Mouse (Mus musculus) thymus, postnatal 0 days (tissue): ENCODE measurements around the gene Ocm. TPM values are rescaled to one million over a fixed set of nuclear protein-coding genes. Genes with fewer than 3 reads are reported as not detected.

Source experiments
- DNase-seq: peaks from one replicate; pipeline ENCODE4 v3.0.0-alpha.2; 2015; ENCODE audit warnings: low spot score
- polyA plus RNA-seq: library from polyadenylated mRNA; unstranded; fragments of >200 nt; fragmentation: Nextera tagmentation; extraction: Ambion mirVana; gene quantifications from 2 replicates; pipeline ENCODE4 v1.2.1, GENCODE M21; 2015

The Ocm gene
- polyA plus RNA-seq: 0.30 and 0.58 TPM in 2 replicates

DNA sequence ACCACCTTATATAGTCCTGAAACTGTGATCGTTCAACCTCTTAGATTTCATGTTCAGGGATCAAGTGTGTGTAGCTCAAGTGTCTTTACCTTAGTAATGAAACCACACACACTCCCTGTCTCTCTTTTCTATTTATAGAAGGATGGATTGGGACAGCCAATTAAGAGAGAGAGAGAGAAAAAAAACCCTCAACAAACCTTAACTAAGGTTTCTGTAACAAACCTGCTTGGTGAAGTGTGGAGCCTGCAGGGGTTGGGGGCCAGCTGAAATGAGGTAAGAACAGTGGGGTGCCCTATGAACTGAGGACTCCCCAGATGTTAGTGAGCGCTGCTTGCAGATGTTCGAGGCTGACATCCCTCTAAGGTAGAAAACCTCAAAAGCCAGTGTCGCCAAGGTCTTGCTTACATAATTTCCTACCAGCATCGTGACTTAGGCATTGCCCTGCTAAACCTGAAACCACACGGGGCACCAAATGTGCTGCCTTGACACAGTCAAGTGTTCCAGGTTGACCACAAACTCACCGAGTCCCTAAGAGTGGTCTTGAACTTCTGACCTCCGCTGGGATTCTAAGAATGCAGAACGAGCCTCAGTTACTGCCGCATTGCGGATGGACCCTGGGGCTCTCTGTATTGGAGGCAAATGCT lies at the start of gene Ocm:
Gene Ocm (minus strand): TSS at position 51 of the 644 bp plus-strand sequence.
- no peak for DNase-seq

DNA sequence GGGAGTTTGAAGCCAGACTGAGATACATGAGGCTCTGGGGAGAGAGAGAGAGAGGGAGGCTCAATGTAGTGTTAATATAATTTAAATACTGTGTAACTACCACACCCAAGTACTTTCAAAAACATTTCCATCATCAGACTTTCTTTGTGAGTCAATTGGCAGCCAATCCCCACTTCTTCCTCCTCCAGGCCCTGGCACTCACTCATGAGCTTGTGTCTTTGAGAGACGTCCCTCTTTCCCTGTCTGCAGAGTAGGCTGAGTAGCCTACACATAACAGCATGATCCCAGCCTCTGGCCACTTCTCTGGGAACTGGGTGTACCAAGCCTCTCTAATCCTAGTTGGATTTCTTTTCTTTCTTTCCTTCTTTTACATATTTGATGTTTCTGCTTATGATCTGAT lies 44.8 kb upstream of the Ocm start:
- DNase-seq: no peak

DNA sequence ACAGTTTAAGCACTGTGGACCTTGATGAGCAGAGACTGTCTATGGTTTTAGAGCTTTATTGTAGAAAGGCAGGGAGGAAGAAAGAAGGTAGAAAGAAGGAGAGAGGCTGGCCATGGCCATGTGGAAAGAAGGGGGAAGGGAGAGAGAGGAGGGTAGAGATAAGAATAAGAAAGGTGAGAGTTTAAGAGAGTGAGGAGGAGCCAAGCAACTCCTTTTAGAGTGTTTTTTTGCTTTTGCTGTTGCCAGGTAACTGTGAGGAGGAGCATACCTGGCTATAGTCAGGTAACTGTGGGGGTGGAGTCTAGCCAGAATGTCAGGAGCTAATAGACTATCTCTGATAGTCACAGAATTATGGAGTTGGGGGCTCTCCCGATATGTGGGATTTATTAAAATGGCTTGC lies 43.6 kb upstream of the Ocm start:
- no peak for DNase-seq

DNA sequence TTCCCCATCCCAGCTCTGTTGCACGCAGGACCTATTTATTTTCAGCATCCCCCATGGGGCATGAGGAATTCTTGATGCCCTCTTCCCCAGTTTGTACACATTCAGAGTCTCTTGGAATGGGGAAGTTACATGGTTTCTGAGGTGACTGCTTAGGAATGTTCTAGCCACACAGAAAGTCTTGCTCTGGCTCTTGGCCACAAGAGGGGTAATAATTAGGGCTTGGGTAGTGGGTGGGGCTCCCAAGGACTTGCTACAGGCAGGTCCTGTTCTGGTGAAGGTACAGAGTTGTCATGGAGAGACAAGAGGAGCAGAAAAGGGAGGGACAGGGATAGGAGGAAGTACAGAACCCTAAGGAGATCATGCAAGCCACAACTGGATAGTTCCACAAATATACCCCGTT lies 39.6 kb upstream of the Ocm start:
- no peak for DNase-seq

DNA sequence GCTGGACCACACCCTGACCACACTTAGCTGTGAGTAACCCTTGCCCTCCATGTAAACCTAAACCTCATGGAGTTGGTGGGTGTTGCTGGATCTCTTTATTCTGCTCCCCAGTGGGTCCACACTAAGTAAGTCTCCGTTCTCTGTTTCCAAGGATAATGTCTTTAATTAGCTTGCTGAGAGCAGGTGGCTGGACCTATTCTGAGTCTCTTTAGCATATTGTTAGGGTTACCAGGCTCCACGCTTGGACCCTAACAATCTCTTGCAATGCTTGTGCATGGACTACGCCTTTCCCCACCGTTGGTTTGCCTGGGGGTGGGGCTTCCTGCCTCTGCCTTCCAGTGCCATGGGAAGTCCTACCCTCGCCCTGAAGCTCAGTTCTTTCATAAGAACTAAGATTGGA lies 37.6 kb upstream of the Ocm start:
- no peak for DNase-seq

DNA sequence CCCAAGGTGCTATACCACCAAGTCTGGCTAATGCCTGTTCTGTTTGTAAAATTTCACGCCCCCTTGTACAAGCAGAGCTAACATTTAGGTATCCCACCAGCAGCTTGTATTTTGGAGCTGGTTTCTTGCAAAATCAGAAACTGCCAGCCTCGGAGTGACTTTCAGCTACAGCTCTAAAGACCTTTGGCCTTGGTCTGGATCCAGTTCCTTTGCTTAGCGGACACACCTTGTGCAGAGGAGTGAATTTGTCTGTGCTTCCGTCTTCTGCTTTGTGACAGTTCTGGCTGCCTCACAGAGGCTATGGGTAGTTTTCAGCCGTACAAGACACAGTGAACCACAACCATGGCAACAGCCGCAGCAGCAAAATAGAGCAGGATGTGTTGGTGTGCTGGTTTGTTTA lies 27.9 kb upstream of the Ocm start:
- no peak for DNase-seq

DNA sequence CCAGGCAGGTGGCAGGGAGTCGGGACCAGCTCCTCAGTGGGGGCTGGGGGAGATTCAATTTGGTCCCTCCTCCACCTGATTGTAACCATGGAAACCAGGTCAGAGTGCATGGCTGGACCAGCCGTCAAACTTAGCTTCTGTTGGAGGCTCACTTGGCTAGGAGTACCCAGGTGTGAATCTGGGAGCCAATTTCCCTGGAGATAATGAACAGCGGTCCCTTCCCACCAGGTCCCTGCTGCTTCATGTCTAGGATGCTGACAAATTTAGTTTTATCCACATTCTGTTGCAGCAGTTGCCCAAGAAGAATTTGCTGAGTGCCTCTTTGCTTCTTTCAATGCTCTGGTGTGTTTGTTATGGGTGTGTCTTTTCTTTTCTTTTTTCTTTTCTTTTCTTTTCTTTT lies 27.0 kb upstream of the Ocm start:
- DNase-seq: no peak

DNA sequence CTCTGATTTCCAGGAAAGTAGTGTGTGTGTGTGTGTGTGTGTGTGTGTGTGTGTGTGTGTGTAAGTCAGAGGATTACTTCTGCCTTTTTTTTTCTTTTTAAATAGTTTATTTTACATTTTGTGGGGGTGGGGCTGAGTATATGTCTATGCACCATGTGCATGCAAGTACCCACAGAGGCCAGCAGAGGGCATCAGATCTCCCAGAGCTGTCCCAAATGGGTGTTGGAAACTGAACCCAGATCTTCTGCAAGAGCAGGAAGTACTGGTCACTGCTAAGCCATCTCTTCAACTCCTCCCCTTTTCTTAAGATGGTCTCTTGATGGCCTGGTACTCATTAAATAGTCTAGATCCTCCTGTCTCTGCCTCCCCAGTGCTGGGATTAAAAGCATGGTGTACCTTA lies 24.8 kb upstream of the Ocm start:
- peak; percentile 25 for DNase-seq

DNA sequence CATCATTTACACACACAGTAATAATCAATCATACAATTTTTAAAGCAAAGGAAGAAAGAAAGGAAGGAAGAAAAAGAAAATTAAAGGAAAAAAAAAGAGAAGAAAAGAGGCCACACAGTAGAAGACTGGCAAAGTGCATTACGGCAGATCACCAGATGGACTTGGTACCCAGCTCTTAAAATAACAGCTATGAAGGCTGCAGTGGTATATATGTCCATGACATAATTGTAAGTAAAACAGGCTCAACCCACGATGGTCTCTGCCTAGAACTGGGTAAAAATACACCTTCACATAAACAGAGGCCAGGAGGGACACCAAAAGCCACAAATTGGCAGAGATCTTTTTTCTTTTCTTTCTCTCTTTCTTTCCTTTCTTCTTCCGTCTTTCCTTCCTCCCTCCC lies 23.4 kb upstream of the Ocm start:
- DNase-seq: no peak

DNA sequence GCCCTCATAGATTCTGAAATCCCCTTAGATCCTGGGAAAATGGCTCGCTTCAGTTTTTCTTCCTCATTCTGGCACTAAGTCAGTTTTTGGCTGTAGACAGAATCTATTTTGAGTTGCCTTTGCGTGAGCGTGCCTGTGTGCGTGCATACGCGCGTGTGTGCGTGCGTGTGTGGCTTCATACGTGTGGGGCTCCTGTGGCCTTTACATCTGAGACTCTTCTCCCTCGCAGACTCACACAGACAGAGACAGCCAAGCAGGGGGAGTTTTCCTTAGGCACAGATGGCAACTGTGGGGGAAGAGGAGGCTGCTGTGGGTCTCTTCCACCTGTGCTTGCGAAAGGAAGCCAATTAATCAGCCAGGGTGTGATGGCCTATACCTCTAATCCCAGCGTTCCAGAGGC lies 20.9 kb upstream of the Ocm start:
- DNase-seq: no peak

DNA sequence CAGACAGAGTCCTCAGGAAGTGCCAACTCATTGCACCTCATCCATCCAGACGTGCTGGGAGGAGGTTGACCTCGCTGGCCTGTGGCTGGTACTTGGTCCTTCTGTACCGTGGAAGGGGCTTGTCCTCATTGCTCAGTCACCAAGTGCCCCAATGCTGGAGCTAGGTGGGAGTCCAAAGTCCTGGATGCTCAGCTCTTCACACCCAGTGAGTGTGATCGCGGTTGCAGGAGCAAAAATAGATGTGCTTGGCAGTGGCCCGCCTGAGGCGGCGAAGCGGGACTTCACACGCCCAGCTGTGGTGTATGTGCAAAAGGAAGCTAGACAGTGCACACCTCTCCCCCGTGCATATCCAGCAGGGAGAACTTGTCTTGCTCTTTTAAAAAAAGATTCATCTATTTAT lies 16.7 kb upstream of the Ocm start:
- no peak for DNase-seq

DNA sequence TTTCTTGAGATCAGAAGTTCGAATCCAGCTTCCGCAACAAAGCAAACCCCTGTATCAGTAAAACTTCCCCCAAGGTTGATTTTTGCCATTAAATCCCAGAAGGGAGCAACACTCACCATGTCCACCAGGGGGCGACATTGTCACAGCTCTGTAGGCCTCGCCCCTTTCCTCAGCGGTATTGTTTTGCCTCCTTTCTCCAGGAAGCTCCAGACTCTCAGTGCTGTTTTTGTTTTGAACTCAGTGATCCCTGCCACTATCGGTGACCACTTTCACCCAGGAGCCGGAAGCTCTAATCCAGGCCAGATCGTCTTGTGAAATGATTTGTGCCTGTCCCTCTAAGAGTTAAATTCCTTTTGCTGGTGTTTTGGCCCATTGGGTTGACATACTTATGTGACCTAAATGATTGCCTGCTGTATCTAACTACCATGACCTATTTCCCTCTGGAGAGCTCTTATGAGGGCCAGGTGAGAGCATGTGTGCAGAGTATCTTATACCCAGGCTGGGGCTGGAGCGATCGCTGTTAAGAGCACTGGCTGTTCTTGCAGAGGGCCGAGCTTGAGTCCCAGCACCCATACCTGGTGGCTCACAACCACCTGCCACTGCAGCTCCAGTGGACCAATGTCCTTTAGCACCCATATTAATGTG lies 14.4 kb upstream of the Ocm start:
- peak; percentile 77 for DNase-seq

DNA sequence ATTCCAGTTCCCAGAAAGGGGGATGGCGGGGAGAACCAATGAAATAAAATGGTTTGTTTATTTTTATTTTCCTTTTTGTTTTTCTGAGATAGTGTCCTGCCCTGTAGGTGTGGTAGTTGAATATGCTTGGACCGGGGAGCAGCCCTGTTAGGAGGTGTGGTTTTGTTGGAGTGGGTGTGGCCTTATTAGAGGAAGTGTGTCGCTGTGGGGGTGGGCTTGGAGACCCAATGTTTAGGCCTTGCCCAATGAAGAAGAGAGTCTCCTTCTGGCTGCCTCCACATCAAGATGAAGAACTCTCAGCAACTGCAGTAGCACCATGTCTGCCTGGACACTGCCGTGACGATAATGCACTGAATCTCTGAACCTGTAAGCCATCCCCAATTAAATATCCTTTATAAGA lies 13.4 kb upstream of the Ocm start:
- DNase-seq: no peak

DNA sequence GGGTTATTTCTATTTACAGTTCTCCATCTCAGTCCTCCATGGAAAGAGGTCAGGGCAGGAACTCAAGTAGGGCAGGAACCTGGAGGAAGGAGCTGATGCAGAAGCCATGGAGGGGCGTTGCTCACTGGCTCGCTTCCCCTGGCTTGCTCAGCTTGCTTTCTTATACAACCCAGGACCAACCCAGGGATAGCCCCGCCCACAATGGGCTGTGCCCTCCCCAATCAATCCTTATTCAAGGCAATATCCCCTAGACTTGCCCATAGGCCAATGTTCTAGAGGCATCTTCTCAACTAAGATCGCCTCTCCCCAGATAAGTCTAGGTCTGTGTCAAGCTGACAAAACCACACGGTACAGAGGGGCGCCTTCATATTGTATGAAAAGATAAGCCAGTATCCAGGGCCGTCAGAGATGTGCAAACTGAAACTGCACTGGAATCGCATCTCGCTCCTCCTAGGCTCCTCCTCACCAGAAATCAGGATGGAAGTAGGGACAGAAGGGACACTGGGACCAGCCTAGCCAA lies 12.7 kb upstream of the Ocm start:
- no peak for DNase-seq

DNA sequence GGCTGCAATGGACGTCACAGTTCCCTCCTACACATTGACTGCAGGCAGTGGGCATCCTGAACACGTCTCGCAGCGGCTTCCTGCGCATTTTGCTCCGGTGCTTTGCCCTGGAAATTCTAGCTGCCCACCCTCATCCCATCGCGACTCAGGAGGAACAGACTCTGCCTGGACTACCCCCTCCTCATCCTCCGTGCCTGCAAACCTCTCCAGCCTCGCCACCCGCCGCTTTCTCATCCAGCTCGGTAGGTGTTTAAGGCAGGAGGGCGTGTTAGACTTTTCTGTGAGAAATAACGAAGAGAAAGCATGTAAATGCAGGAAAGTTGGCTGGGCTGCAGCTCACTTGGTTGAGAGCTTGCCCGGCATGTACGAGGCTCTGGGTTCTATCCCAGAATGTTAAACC lies 10.5 kb upstream of the Ocm start:
- no peak for DNase-seq

DNA sequence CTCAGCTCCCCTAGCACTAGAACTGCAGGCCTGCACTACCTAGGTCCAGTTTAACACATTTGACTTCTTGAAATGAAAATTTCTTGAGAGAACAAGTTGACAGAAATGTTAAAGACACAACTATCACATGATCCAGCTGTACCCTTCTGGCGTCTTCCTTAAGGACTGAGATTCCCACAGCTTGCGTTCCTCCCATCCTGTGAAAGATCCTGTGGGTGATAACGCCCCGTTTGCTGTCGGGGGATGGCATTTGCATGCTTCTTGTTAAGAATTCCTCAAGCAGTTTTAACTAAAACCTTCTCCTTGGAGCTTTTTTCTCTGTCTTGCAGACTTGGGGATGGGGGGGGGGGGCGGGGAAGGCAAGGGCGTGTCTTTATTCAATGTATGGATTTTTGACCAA lies 8.1 kb upstream of the Ocm start:
- no peak for DNase-seq

DNA sequence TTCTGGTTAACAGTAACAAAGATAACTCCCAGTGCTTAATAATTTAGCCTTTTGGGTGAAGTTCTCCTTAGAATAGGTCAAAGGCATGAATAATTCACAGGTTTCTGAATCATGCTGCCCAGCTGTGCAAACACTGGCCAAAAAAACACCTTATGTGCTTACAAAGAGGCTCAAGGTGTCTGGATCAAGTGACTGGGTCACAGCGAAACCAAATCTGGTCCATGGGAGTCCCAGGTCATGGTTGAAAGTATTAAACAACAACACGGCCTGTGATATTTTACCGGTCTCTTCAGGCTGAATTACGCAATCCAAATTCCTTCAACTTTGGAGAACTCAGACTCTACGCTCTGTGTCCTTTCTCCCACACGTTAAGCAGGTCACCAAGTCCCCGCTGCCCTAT lies 6.0 kb upstream of the Ocm start:
- no peak for DNase-seq

DNA sequence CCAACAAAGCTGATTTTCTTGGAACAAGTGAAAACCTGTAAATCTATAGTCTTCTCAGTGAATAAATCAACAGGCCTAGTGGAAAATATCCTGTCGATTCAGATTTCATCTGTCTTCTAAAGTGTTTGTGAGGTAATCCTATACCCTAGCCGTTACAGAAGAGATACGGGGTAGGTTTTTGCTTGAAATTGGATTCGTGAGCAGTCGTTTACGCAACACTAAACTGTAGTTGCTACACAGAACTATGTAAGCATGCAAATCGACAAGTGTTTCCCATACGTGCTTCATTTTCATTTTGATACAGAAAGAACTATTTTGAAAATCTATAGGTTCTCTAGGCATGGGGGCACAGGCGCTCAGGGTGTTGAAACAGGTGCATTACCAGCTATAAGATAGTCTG lies 10.6 kb downstream of the Ocm start:
- no peak for DNase-seq

DNA sequence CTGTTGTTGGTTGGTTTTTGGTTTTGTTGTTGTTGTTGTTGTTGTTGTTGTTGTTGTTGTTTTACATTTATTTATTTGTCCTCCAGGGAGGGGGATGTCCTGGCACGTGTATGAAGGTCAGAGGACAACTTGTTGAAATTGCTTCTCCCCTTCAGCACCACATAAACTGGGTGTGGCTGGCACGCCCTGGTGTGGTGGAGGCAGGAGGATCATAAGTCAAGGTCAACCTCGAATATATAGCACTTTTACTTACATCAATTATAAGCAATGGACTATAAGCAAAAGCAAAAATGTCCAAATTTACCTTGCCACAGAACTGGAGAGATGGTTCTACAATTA lies 11.2 kb downstream of the Ocm start:
- no peak for DNase-seq

DNA sequence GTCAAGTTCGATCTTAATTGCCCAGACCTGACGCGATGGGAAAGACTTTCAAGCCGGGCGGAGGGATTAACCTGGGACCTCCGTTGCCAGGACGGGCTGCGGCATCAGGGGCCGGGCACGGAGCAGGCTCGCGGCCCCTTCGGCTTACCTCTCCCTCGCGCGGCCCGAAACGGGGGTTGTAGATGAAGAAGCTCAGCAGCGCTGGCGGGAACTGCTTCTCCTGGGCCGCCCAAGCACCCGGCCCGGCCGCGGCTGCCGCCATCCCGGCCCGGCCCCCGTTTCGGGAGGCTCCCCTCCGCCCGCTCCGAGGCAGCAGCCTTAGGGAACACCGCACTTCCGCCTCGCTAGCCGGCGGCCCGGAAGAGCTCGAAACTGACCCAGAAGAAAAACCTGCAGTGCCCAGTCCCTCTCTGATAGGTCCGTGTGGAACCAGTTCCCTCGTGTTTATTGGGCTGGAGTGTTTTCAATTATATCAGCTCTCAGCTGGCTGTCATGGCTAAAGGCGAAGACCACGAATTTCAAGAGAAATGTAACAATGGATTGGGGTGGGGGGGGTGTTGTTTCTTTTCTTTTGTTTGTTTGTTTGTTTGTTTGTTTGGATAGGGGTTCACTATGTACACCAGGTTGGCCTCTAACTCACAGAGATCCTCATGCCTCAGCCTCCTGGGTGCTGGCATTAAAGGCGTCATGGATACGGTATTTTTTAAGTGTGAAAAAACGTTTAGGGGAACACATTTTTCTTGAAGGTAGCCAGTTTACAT lies 11.7 kb downstream of the Ocm start, which contains the start of gene Ccz1:
Gene Ccz1 (minus strand): TSS at position 327 of the 761 bp plus-strand sequence.
- peak; percentile 82 for DNase-seq

DNA sequence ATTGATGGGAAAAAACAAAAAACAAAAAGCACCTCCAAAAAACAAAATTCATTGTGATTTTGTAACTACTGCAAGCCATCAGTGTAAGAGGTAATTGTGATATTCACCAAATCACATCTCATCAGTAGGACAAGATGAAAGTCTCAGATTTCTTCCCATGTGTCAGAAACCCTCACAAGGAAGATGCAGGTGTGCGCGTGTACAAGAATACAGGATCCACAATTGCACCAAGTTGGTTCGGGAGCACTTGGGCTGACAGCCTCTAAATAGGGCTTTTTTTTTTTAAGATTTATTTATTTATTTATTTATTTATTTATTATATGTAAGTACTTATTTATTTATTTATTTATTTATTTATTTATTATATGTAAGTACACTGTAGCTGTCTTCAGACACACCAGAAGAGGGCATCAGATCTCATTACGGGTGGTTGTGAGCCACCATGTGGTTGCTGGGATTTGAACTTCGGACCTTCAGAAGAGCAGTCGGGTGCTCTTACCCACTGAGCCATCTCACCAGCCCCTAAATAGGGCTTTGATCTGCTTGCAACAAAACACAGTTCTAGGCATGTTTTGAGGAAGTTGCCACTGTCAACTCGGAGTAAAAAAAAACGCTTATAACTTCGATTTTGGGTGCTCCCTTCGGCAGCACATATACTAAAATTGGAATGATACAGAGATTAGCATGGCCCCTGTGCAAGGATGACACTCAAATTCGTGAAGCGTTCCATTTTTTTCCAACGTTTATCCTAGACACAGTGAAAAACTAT lies 12.9 kb downstream of the Ocm start:
- peak; percentile 30 for DNase-seq
